9 mouse cellular contexts compared by ENCODE assay signal in genomic region chr3:38697871-38698270, GRCm38 (mm10).
DNase-seq lines count a peak whose midpoint lies in the region; ATAC-seq and TF ChIP-seq lines count a peak whose summit lies in the region.
"Had no signal": no experiment of that assay in that cellular context is flagged by ENCODE, and none has a peak within 500 bp of the region (broad histone marks: within the 10 kb centered on the region; RNA-seq: fewer than 3 reads in every experiment).

No protein-coding gene starts in this region.

- no peaks in the 10 kb centered on the region; the same call in 1 of the 2 replicates for H3K9me3 ChIP-seq in heart, embryonic 11.5 days (replicated peaks; ENCODE audit: control insufficient read depth, low read length)
- no peaks in the 10 kb centered on the region for H3K9me3 ChIP-seq in midbrain, embryonic 12.5 days
- H3K9me3 ChIP-seq: liver, embryonic 13.5 days had no signal

- H3K4me1 ChIP-seq in heart, embryonic 11.5 days (ENCODE audit: control insufficient read depth, insufficient read depth, low read length) = peaks cover 14% of the 10 kb centered on the region
- H3K4me1 ChIP-seq in midbrain, embryonic 12.5 days = peaks cover 15% of the 10 kb centered on the region

- 22% methylated on average over 8 of the region's 8 CpGs for WGBS in heart, embryonic 11.5 days (ENCODE audit: insufficient replicate concordance)
- 13% methylated on average over 8 of the region's 8 CpGs for WGBS in midbrain, embryonic 12.5 days

- peak; percentile 42; the same call in 1 of the 2 replicates for ATAC-seq in common myeloid progenitor, adult 5-6 weeks (replicated peaks; ENCODE audit: low read depth, poor library complexity, severe bottlenecking)
- no peak for ATAC-seq in heart, embryonic 11.5 days (replicated peaks; ENCODE audit: insufficient number of reproducible peaks, low FRiP score, low TSS enrichment)
- peak; percentile 96 for ATAC-seq in midbrain, embryonic 12.5 days (ENCODE audit: low FRiP score, low read depth)

- no peaks in the 10 kb centered on the region for H3K36me3 ChIP-seq in heart, embryonic 11.5 days (ENCODE audit: control insufficient read depth, insufficient read depth, low read length)
- H3K36me3 ChIP-seq in midbrain, embryonic 12.5 days = no peaks in the 10 kb centered on the region
- H3K36me3 ChIP-seq: liver, embryonic 13.5 days had no signal

- no peak overlapping the region; the same call in 1 of the 2 replicates for H3K4me2 ChIP-seq in heart, embryonic 11.5 days
- no peak overlapping the region for H3K4me2 ChIP-seq in midbrain, embryonic 12.5 days (replicated peaks)
- H3K4me2 ChIP-seq: liver, embryonic 13.5 days had no signal

- H3K27ac ChIP-seq in heart, embryonic 11.5 days (ENCODE audit: low read depth, low read length) = peak overlapping the region; percentile 71
- peak overlapping the region; percentile 89 for H3K27ac ChIP-seq in midbrain, embryonic 12.5 days (replicated peaks)
- H3K27ac ChIP-seq in layer of hippocampus, adult 2 months = no peak overlapping the region
- H3K27ac ChIP-seq: liver, embryonic 13.5 days had no signal

- no peak overlapping the region; the same call in 1 of the 2 replicates for H3K9ac ChIP-seq in heart, embryonic 11.5 days (ENCODE audit: low read depth, low read length)
- no peak overlapping the region for H3K9ac ChIP-seq in midbrain, embryonic 12.5 days (replicated peaks)
- H3K9ac ChIP-seq: liver, embryonic 13.5 days had no signal

- TF ChIP-seq CTCF in layer of hippocampus, adult 2 months (conservative IDR thresholded peaks at IDR 0.05) = no peak

- peak; percentile 76 for DNase-seq in Muller cell, postnatal 12 days (ENCODE audit: inconsistent ontology term)
- no peak for DNase-seq in layer of hippocampus, adult 2 months (ENCODE audit: low spot score in 2 of 2)
- DNase-seq in left cerebral cortex, postnatal 36 days (ENCODE audit: low spot score in 2 of 2) = no peak
- DNase-seq in spleen, postnatal 14 days (ENCODE audit: low spot score in 2 of 2) = no peak
- DNase-seq: cerebellum, adult 2 months; liver, embryonic 13.5 days had no signal

- no peaks in the 10 kb centered on the region for H3K27me3 ChIP-seq in heart, embryonic 11.5 days (ENCODE audit: control insufficient read depth, insufficient read depth, low read length)
- no peaks in the 10 kb centered on the region for H3K27me3 ChIP-seq in midbrain, embryonic 12.5 days
- H3K27me3 ChIP-seq: liver, embryonic 13.5 days had no signal

- H3K4me3 ChIP-seq in heart, embryonic 11.5 days (ENCODE audit: low read depth, low read length) = no peak overlapping the region
- no peak overlapping the region for H3K4me3 ChIP-seq in midbrain, embryonic 12.5 days
- no peak overlapping the region for H3K4me3 ChIP-seq in layer of hippocampus, adult 2 months
- H3K4me3 ChIP-seq: liver, embryonic 13.5 days had no signal

- intact Hi-C loops in left cerebral cortex, postnatal 36 days (cut with DNase I) = no loop called here
